Mouse (Mus musculus): ENCODE results near the gene Fam240a. TPM values are rescaled to one million over a fixed set of nuclear protein-coding genes. Genes with fewer than 3 reads are reported as not detected.
A peak's percentile ranks its signal among the peaks of the same experiment; 100 is the strongest.

Fam240a gene
- polyA plus RNA-seq, 1 experiment from 2014 or later, result not detected

DNA sequence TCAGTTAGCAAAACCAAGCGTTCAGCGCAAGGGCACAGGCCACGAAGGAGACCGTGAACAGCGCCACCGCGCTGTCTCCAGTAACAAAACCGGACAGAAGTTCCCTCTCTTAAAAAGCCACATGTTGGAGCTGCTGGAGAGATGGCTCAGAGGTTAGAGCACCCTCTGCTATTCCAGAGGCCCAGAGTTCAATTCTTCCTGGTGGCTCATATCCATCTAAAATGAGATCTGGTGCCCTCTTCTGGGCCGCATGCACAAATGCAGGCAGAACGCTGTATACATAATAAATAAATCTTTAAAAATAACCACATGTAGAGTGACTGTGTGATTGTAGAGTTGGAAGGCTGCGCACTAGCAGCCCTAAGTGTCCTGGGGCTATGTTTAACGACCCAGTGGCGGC, 27.6 kb upstream of the Fam240a start:
- Histone ChIP-seq H3K27ac (replicated peaks) (no peak overlapping the region), H3K4me1 (peaks cover 13% of the 10 kb centered on the region), H3K9ac (replicated peaks) (no peak overlapping the region), H3K9me3 (replicated peaks) (no peaks in the 10 kb centered on the region), H3K4me3 (replicated peaks) (no peak overlapping the region), H3K4me2 (0 out of 2 replicates have a peak overlapping the region, but pooled peaks have one; percentile 39), H3K27me3 (replicated peaks) (peaks cover 17% of the 10 kb centered on the region; the same call in 1 of the 2 replicates), H3K36me3 (no peaks in the 10 kb centered on the region)
- WGBS, result 37% methylated on average over 13 of the region's 13 CpGs
- ATAC-seq (ENCODE audit: low FRiP score), result no peak

DNA sequence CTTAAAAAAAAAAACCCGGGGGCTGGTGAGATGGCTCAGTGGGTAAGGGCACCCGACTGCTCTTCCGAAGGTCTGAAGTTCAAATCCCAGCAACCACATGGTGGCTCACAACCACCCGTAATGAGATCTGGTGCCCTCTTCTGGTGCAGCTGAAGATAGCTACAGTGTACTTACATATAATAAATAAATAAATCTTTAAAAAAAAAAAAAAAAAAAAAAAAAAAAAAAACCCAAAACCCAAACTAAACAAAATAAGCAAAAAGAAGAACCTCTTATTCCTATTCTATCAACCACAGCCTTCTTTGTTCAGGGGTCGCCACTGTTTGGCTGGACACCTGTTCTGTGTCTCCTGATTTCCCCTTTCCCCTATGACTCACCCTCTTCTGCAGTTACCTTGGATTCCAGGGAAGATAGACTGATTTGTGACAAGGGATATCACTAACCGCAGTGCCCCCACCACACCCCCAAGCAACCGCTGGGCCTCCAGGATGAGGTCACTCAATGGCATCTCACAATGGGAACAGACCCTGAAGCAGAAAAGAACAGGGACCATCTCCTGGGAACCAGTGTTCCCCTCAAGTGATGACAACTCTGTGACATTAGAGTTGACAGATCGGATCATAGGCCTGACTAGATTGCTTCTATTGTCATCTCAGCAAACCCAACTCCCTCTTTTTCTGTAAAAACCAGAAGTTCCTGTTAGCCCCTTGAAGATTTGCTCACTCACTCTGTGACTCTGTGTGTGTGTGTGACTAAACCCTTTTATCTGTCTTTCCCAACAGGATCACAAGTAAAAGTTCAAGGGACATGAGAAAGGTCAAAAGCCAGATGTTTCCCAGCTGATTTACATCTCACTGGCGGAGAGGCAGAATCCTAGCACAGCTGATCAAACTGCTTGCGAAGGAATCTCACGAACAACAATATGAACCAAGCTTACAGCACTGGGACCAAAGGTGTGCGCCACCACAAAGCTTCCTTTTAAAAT, 21.1 kb upstream of the Fam240a start:
- Histone ChIP-seq H3K27me3 (replicated peaks) (no peaks in the 10 kb centered on the region), H3K4me2 (no peak overlapping the region), H3K36me3 (no peaks in the 10 kb centered on the region), H3K9ac (replicated peaks) (no peak overlapping the region), H3K4me3 (replicated peaks) (no peak overlapping the region), H3K4me1 (peaks cover 10% of the 10 kb centered on the region), H3K27ac (replicated peaks) (no peak overlapping the region), H3K9me3 (replicated peaks) (no peaks in the 10 kb centered on the region)
- ATAC-seq (ENCODE audit: low FRiP score), result no peak
- WGBS, result 79% methylated on average over 12 of the region's 12 CpGs

DNA sequence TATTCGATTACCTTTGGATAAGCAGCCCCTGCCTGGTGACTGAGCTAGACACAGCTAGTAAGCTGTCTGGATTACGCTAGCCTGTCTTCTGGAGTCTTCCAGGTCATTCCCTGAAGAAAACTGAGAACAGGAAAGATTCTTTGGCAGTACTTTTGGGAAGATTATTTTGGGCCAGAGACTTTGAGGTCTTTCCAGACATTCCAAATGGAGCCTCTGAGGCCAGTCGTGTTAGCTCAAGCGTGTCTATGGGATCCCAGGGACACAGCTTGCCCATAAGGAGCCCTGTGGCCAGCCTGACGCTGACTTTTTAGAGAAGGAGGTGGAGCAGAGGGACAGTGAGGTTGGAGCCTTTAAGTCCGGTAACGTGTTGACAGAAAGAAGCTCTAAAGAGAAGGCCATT, 19.3 kb upstream of the Fam240a start:
- H3K36me3 ChIP-seq, result no peaks in the 10 kb centered on the region
- 82% methylated on average over 7 of the region's 7 CpGs for WGBS
- H3K9ac ChIP-seq (replicated peaks), result no peak overlapping the region
- no peak overlapping the region for H3K27ac ChIP-seq (replicated peaks)
- H3K9me3 ChIP-seq (replicated peaks), result no peaks in the 10 kb centered on the region
- H3K4me1 ChIP-seq, result peaks cover 14% of the 10 kb centered on the region
- no peaks in the 10 kb centered on the region for H3K27me3 ChIP-seq (replicated peaks)
- no peak for ATAC-seq (ENCODE audit: low FRiP score)
- H3K4me2 ChIP-seq, result no peak overlapping the region
- no peak overlapping the region for H3K4me3 ChIP-seq (replicated peaks)

DNA sequence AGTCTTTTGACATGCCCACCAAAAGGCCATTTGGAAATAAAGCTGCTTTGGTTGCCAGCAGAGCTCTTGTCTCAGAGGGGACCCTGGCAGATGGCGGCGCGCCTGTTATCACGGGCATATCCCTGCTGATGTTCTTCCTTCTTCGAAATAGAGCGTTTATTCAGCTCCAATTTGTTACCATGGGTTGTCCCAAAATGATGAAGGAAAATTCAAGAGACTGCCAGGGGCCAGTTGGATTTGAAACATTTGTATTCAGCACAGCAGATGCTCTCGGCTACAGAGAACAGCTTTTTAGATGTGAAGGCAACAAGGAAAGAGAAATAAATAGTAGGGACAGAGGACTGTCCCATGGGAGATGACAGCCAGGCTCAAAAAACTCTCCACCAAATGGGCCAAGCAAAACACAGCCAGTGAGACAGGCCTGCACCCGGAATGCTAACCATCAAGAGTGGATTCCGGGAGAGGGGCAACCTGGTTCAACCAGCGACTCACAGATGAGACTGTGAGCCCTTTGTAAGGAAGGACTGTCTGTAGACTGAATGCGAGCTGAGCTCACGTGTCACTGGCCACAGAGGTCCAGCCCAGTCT, 17.3 kb upstream of the Fam240a start:
- Histone ChIP-seq H3K4me1 (peaks cover 14% of the 10 kb centered on the region), H3K9ac (replicated peaks) (no peak overlapping the region), H3K27me3 (replicated peaks) (no peaks in the 10 kb centered on the region), H3K36me3 (no peaks in the 10 kb centered on the region), H3K4me3 (replicated peaks) (no peak overlapping the region), H3K4me2 (no peak overlapping the region), H3K9me3 (replicated peaks) (no peaks in the 10 kb centered on the region), H3K27ac (replicated peaks) (peak overlapping the region; percentile 74)
- peak; percentile 69 for ATAC-seq (ENCODE audit: low FRiP score)
- WGBS, result 45% methylated on average over 12 of the region's 12 CpGs

DNA sequence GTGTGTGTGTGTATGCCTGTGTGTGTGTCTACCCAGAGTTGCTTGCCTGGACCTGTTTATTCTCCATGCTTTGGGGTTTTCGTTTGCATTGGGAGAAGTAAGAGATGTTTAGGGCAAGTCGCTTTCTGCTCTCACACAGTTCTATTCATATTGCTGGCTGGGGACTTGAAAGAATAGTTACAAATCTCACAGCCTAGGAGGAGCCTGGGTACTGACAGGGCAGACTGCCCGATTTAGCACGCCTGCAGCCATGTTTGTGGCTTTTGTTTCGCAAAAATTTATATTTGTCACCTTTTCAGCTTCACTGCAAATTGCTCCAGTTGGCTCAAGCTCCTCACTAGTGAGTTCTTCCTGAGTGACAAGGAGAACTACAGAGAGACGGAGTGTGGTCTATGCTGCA, 14.9 kb upstream of the Fam240a start:
- Histone ChIP-seq H3K9ac (replicated peaks) (no peak overlapping the region), H3K4me1 (peaks cover 14% of the 10 kb centered on the region), H3K36me3 (no peaks in the 10 kb centered on the region), H3K27me3 (replicated peaks) (no peaks in the 10 kb centered on the region), H3K4me3 (replicated peaks) (no peak overlapping the region), H3K9me3 (replicated peaks) (no peaks in the 10 kb centered on the region), H3K27ac (replicated peaks) (no peak overlapping the region), H3K4me2 (no peak overlapping the region)
- WGBS, result 33% methylated on average over 6 of the region's 6 CpGs
- no peak; the same call in 1 of the 2 replicates for ATAC-seq (ENCODE audit: low FRiP score)

DNA sequence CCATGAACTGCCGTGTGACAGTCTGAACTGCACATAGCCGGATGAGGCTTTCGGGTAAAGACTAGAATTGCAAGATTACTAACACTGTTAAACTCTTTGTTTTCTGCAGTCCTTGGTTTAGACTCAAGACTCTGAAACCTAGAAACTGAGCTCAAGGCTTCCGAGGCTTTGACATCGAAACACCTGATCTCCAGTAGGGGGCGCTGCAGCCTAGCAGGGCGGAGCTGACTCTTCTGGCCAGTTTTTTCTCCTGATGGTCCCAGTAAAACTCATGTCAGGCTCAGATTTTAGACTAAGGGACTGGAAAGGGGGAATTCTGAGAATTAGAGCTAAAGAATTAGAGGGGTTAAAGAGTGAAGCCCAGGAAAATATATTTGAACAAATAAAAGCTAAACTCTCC, 6.1 kb upstream of the Fam240a start:
- Histone ChIP-seq H3K9me3 (replicated peaks) (no peaks in the 10 kb centered on the region), H3K27me3 (replicated peaks) (no peaks in the 10 kb centered on the region), H3K4me1 (no peaks in the 10 kb centered on the region), H3K9ac (replicated peaks) (no peak overlapping the region), H3K36me3 (no peaks in the 10 kb centered on the region), H3K4me3 (replicated peaks) (no peak overlapping the region), H3K4me2 (no peak overlapping the region), H3K27ac (replicated peaks) (no peak overlapping the region)
- no peak for ATAC-seq (ENCODE audit: low FRiP score)
- WGBS, result 17% methylated on average over 7 of the region's 7 CpGs

DNA sequence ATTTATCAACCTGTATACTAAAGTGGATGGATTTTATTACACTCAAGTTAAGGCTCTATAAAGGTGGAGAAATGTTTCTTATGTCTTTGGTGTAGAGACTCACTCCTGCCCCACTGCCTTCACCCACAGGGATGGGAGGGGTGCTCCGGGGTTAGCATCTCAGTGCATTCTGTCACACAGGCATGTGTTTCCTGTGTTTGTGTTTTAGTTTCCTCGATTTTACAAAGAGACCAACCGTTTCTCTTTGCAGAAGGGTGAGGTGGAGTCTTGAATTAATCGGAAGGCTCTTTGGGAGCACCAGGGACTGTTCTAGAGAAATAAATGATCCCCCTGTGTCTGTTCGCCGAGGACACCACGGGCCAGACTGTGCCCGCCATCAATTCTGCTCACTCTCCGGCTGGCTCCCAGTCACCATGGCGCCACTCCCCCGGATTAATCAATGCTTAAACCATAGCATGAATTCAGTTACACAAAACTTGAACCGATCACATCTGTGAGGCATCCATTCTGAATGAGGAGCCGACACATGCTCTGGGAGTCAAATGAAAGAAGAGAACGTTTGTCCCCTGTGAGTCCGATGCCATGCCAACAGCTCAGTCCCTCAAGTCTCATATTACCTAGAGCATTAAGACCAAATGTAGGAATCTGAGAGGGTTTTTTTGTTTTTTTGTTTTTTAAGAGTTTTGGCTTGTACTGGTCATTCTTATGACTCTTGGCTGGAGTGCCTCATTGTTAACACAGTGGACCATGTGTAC, 4.2 kb upstream of the Fam240a start:
- Histone ChIP-seq H3K4me2 (no peak overlapping the region), H3K27me3 (replicated peaks) (no peaks in the 10 kb centered on the region), H3K4me1 (no peaks in the 10 kb centered on the region), H3K9ac (replicated peaks) (no peak overlapping the region), H3K27ac (replicated peaks) (no peak overlapping the region; the same call in 1 of the 2 replicates), H3K36me3 (no peaks in the 10 kb centered on the region), H3K9me3 (replicated peaks) (no peaks in the 10 kb centered on the region), H3K4me3 (replicated peaks) (no peak overlapping the region)
- ATAC-seq (ENCODE audit: low FRiP score), result peak; percentile 35; the same call in 1 of the 2 replicates
- whole genome bisulfite sequencing, result 40% methylated on average over 15 of the region's 15 CpGs

DNA sequence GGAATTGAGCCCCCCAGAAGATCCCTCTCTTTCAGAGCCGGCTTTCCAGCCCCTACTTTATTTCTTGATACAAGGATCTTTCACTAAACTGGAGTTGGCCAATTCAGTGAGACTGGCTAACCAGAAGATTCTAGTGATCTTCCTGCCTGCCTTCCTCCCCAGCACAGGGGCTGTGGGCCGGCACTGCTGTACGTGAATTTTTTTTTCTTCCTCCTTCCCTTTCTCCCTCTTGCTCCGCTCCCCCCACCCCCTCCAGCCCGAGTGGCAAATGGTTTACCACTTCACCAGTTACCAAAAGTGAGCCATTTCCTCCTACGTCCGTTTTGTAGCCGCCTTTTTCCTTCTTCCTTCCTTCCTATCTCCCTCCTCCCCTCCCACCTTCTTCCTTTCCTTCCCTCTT, 1.2 kb downstream of the Fam240a start:
- Histone ChIP-seq H3K9ac (replicated peaks) (no peak overlapping the region), H3K4me2 (no peak overlapping the region), H3K27ac (replicated peaks) (no peak overlapping the region), H3K9me3 (replicated peaks) (no peaks in the 10 kb centered on the region), H3K36me3 (no peaks in the 10 kb centered on the region), H3K4me3 (replicated peaks) (no peak overlapping the region), H3K4me1 (no peaks in the 10 kb centered on the region), H3K27me3 (replicated peaks) (no peaks in the 10 kb centered on the region)
- ATAC-seq (ENCODE audit: low FRiP score), result no peak
- WGBS, result 69% methylated on average over 8 of the region's 8 CpGs

DNA sequence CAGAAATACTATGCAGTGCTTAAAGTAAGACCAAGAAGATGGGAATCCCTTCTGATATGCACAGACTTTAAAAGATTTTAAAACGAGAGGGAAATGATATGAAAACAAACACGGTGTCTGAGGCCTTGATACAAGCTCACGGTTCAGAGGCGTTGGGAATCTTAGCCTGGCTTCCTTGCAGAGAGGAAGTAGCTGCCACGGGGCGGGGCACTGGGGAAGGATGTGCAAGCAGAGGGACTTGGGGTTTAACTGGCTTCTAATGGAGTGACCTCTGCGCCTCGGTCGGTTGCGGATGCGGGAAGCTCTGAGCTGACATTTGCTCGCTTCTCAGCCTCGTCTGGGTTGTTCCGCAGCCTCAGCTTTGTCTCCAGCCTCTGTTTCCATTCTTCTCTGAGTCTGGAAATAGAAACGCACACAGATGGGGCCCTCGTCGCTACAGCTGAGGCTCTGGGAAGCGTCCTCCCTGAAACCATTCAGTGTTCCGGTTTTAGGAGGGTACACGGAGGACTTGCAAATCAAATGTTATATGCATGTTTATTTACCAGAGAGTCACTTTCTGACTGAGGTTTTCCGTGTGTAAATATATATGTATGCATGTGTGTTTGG, 1.9 kb downstream of the Fam240a start:
- Histone ChIP-seq H3K4me1 (no peaks in the 10 kb centered on the region), H3K27ac (replicated peaks) (no peak overlapping the region), H3K36me3 (no peaks in the 10 kb centered on the region), H3K4me2 (no peak overlapping the region), H3K4me3 (replicated peaks) (no peak overlapping the region), H3K9me3 (replicated peaks) (no peaks in the 10 kb centered on the region), H3K9ac (replicated peaks) (no peak overlapping the region), H3K27me3 (replicated peaks) (no peaks in the 10 kb centered on the region)
- no peak for ATAC-seq (ENCODE audit: low FRiP score)
- WGBS, result 49% methylated on average over 21 of the region's 21 CpGs

DNA sequence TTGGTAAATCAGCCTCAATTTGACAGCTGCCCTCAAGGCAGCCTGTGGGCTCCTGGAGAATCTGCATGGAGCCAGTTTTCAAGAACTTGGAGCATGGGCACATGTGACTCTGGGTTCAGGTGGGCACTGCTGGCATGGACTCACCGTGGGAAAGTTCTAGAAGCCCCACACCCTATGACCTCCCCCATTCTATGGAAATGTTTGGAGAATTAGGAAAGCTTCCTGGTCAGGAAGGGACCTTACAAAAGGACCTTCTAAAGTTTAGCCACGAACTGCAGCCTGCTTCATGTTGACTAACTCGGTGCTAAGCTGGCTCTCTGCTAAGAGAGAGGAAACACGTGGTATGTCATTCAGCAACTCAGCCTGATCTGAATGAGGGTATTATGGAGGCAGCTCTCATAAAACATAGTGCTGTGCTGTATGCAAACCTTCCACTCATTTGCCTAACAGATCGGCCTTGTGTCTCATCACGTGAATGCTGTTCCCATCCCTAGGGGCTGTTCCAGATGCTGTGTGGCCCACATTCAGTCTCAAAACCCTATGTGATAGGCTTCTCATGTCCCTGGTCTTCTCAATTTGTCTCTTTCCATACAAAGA, 7.2 kb downstream of the Fam240a start:
- Histone ChIP-seq H3K4me3 (replicated peaks) (no peak overlapping the region), H3K27ac (replicated peaks) (no peak overlapping the region), H3K9me3 (replicated peaks) (no peaks in the 10 kb centered on the region), H3K9ac (replicated peaks) (no peak overlapping the region), H3K4me1 (no peaks in the 10 kb centered on the region), H3K4me2 (no peak overlapping the region), H3K27me3 (replicated peaks) (no peaks in the 10 kb centered on the region), H3K36me3 (no peaks in the 10 kb centered on the region)
- 76% methylated on average over 6 of the region's 6 CpGs for WGBS
- ATAC-seq (ENCODE audit: low FRiP score), result no peak

DNA sequence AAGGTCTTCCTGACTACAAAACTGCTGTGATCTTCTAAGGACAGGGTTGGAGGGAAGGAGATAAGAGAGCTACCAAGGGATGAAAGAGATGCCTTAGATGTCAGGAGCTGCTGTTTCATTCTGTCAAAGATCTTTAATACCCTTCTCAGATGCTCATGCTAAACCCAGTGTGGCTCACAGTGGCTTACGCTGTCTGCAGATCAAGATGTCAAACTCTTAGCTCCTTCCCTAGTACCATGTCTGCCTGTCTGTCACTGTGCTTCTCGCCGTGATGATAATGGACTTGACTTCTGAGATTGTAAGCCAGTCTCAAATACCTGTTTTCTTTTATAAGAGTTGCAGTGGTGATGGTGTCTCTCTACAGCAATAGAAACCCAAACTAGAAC, 8.0 kb downstream of the Fam240a start:
- Histone ChIP-seq H3K4me3 (replicated peaks) (no peak overlapping the region), H3K4me2 (no peak overlapping the region), H3K9ac (replicated peaks) (no peak overlapping the region), H3K36me3 (no peaks in the 10 kb centered on the region), H3K27ac (replicated peaks) (no peak overlapping the region), H3K9me3 (replicated peaks) (no peaks in the 10 kb centered on the region), H3K27me3 (replicated peaks) (no peaks in the 10 kb centered on the region), H3K4me1 (no peaks in the 10 kb centered on the region)
- ATAC-seq (ENCODE audit: low FRiP score), result no peak
- WGBS, result 97% methylated on average over 3 of the region's 3 CpGs

Data from neural tube, embryonic 15.5 days (tissue).